Mouse (Mus musculus) heart, adult 2 months (tissue): ENCODE measurements at regions not wholly inside any gene's neighbourhood (a gene's known extent, or its start where the extent isn't known, plus 50 kb on each side); places are given as distances from the start of the nearest gene placed in this dataset.

ENCODE experiments used
- CTCF ChIP-seq: fragments of 200-600 bp; IDR thresholded peaks from 2 replicates; pipeline ENCODE4 v1.8.1; 2022; ENCODE audit warnings: antibody characterized with exemption, mild to moderate bottlenecking, moderate library complexity
- POLR2A ChIP-seq: fragments of 200-500 bp; IDR thresholded peaks from 2 replicates; pipeline ENCODE4 v1.6.1; 2011; ENCODE audit warnings: mild to moderate bottlenecking, low read depth, low read length, control low read depth; ENCODE audit not compliant: insufficient read depth

- TF ChIP-seq CTCF (no peak), POLR2A (no peak)
Observed at GRCm38 (mm10) chr6:127337398-127337871, 109.2 kb upstream of the Parp11 start.
